Comparison of ENCODE assay signal across 31 mouse cellular contexts in genomic region chr8:125948696-125949308, GRCm38 (mm10). TPM values are rescaled to one million over a fixed set of nuclear protein-coding genes. Genes with fewer than 3 reads are reported as not detected.
A peak's percentile ranks its signal among the peaks of the same experiment; 100 is the strongest.
DNase-seq lines count a peak whose midpoint lies in the region; ATAC-seq and TF ChIP-seq lines count a peak whose summit lies in the region.
"Had no signal": no experiment of that assay in that cellular context is flagged by ENCODE, and none has a peak within 500 bp of the region (broad histone marks: within the 10 kb centered on the region; RNA-seq: fewer than 3 reads in every experiment).

No protein-coding gene starts in this region.

- no peaks in the 10 kb centered on the region; the same call in 1 of the 2 replicates for H3K4me1 ChIP-seq in kidney, adult 2 months (ENCODE audit: control insufficient read depth, insufficient read depth, low read length)
- peaks cover 8% of the 10 kb centered on the region; the same call in 1 of the 2 replicates for H3K4me1 ChIP-seq in kidney, embryonic 15.5 days
- no peaks in the 10 kb centered on the region for H3K4me1 ChIP-seq in stomach, embryonic 15.5 days
- no peaks in the 10 kb centered on the region for H3K4me1 ChIP-seq in hindbrain, embryonic 14.5 days (replicated peaks; ENCODE audit: control insufficient read depth, insufficient read depth, low read length)
- H3K4me1 ChIP-seq: forebrain, embryonic 10.5 days; heart, embryonic 12.5 days; hindbrain, embryonic 13.5 days; limb, embryonic 13.5 days; megakaryocyte, embryonic 14.5 days; neural tube, embryonic 12.5 days had no signal

- no peak overlapping the region for H3K4me3 ChIP-seq in kidney, adult 2 months (ENCODE audit: insufficient read depth, low read depth, low read length)
- H3K4me3 ChIP-seq in kidney, embryonic 15.5 days (replicated peaks), result no peak overlapping the region
- no peak overlapping the region for H3K4me3 ChIP-seq in stomach, embryonic 15.5 days (replicated peaks)
- H3K4me3 ChIP-seq in hindbrain, embryonic 14.5 days (replicated peaks; ENCODE audit: low read length), result no peak overlapping the region
- H3K4me3 ChIP-seq: embryonic facial prominence, embryonic 10.5 days; forebrain, embryonic 10.5 days; heart, embryonic 12.5 days; hindbrain, embryonic 13.5 days; layer of hippocampus, adult 2 months; limb, embryonic 13.5 days; megakaryocyte, embryonic 14.5 days; midbrain, embryonic 15.5 days; neural tube, embryonic 12.5 days had no signal

- no peaks in the 10 kb centered on the region for H3K9me3 ChIP-seq in kidney, embryonic 15.5 days (replicated peaks)
- H3K9me3 ChIP-seq in stomach, embryonic 15.5 days, result no peaks in the 10 kb centered on the region
- no peaks in the 10 kb centered on the region for H3K9me3 ChIP-seq in hindbrain, embryonic 14.5 days (ENCODE audit: control insufficient read depth, low read length)
- H3K9me3 ChIP-seq: embryonic facial prominence, embryonic 10.5 days; forebrain, embryonic 10.5 days; heart, embryonic 12.5 days; hindbrain, embryonic 13.5 days; limb, embryonic 13.5 days; midbrain, embryonic 15.5 days; neural tube, embryonic 12.5 days had no signal

- no peaks in the 10 kb centered on the region for H3K27me3 ChIP-seq in kidney, adult 2 months (replicated peaks; ENCODE audit: control insufficient read depth, insufficient read depth, low read length)
- peaks cover 2% of the 10 kb centered on the region; the same call in 1 of the 2 replicates for H3K27me3 ChIP-seq in kidney, embryonic 15.5 days
- H3K27me3 ChIP-seq in stomach, embryonic 15.5 days (replicated peaks), result no peaks in the 10 kb centered on the region
- no peaks in the 10 kb centered on the region for H3K27me3 ChIP-seq in hindbrain, embryonic 14.5 days (ENCODE audit: control insufficient read depth, insufficient read depth, low read length)
- H3K27me3 ChIP-seq: midbrain, embryonic 15.5 days; neural tube, embryonic 12.5 days had no signal

- no peak for TF ChIP-seq POLR2A in kidney, adult 2 months (IDR thresholded peaks at IDR 0.05; ENCODE audit: low read depth, low read length)

- 47% methylated on average over 9 of the region's 9 CpGs for WGBS in kidney, adult 2 months
- 76% methylated on average over 9 of the region's 9 CpGs for WGBS in kidney, embryonic 15.5 days
- WGBS in stomach, embryonic 15.5 days, result 71% methylated on average over 9 of the region's 9 CpGs
- 85% methylated on average over 9 of the region's 9 CpGs for WGBS in hindbrain, embryonic 14.5 days

- H3K4me2 ChIP-seq in kidney, embryonic 15.5 days, result no peak overlapping the region
- no peak overlapping the region for H3K4me2 ChIP-seq in stomach, embryonic 15.5 days
- H3K4me2 ChIP-seq in hindbrain, embryonic 14.5 days (replicated peaks), result no peak overlapping the region
- H3K4me2 ChIP-seq: heart, embryonic 12.5 days; hindbrain, embryonic 13.5 days; limb, embryonic 13.5 days; lung, embryonic 14.5 days; midbrain, embryonic 15.5 days; neural tube, embryonic 12.5 days had no signal

- peak; percentile 51 for DNase-seq in kidney, adult 2 months
- peak; percentile 20 for DNase-seq in fibroblast of lung, adult 2 months (ENCODE audit: low read depth)
- DNase-seq in kidney, adult 9 months, result peak; percentile 26
- DNase-seq in urinary bladder, postnatal 36 days (ENCODE audit: low spot score in 2 of 2), result no peak
- DNase-seq in spleen, postnatal 10 days (ENCODE audit: low spot score in 2 of 2), result no peak
- DNase-seq in hindbrain, embryonic 14.5 days (ENCODE audit: low spot score), result no peak
- DNase-seq: adrenal gland, postnatal 36 days; cerebellum, adult 11-12 months; cerebellum, postnatal 10 days; gastrocnemius, postnatal 25 days; heart, adult 18-20 months; heart, postnatal 14 days; layer of hippocampus, postnatal 36 days; lung, embryonic 14.5 days; right cerebral cortex, postnatal 14 days; thymus, postnatal 36 days had no signal

- no peak overlapping the region for H3K9ac ChIP-seq in kidney, embryonic 15.5 days
- H3K9ac ChIP-seq in stomach, embryonic 15.5 days, result no peak overlapping the region
- H3K9ac ChIP-seq in hindbrain, embryonic 14.5 days, result no peak overlapping the region
- H3K9ac ChIP-seq: heart, embryonic 12.5 days; hindbrain, embryonic 13.5 days; limb, embryonic 13.5 days; liver, embryonic 14.5 days; lung, embryonic 14.5 days; midbrain, embryonic 15.5 days; neural tube, embryonic 12.5 days had no signal

- ATAC-seq in kidney, embryonic 15.5 days (replicated peaks; ENCODE audit: low FRiP score), result no peak
- ATAC-seq in stomach, embryonic 15.5 days (ENCODE audit: insufficient read depth, low FRiP score, low read depth), result peak; percentile 19; the same call in 1 of the 2 replicates
- ATAC-seq in hindbrain, embryonic 14.5 days (ENCODE audit: low FRiP score), result no peak
- ATAC-seq: forebrain, embryonic 16.5 days; inflammation-experienced regulatory T-cells, adult 6 months; midbrain, embryonic 15.5 days had no signal

- no peak overlapping the region for H3K27ac ChIP-seq in kidney, adult 2 months (ENCODE audit: insufficient read depth, low read depth, low read length)
- no peak overlapping the region for H3K27ac ChIP-seq in kidney, embryonic 15.5 days
- H3K27ac ChIP-seq in stomach, embryonic 15.5 days, result no peak overlapping the region; the same call in 1 of the 2 replicates
- no peak overlapping the region for H3K27ac ChIP-seq in hindbrain, embryonic 14.5 days
- H3K27ac ChIP-seq: embryonic facial prominence, embryonic 10.5 days; forebrain, embryonic 10.5 days; hindbrain, embryonic 13.5 days; layer of hippocampus, adult 2 months; limb, embryonic 13.5 days; liver, embryonic 14.5 days; midbrain, embryonic 15.5 days; neural tube, embryonic 12.5 days had no signal

- no peaks in the 10 kb centered on the region for H3K36me3 ChIP-seq in kidney, adult 2 months (ENCODE audit: control insufficient read depth, insufficient read depth, low read length)
- peaks cover 13% of the 10 kb centered on the region for H3K36me3 ChIP-seq in kidney, embryonic 15.5 days
- no peaks in the 10 kb centered on the region for H3K36me3 ChIP-seq in stomach, embryonic 15.5 days
- no peaks in the 10 kb centered on the region for H3K36me3 ChIP-seq in hindbrain, embryonic 14.5 days (replicated peaks; ENCODE audit: control insufficient read depth, insufficient read depth)
- H3K36me3 ChIP-seq: embryonic facial prominence, embryonic 10.5 days; forebrain, embryonic 10.5 days; heart, embryonic 12.5 days; hindbrain, embryonic 13.5 days; limb, embryonic 13.5 days; midbrain, embryonic 15.5 days; neural tube, embryonic 12.5 days had no signal

- no peak for TF ChIP-seq CTCF in kidney, adult 2 months (conservative IDR thresholded peaks at IDR 0.05; ENCODE audit: insufficient read depth, insufficient read length, low read depth, low read length)

RNA-seq across cellular contexts. Expression of gene Map3k21, which starts 38.6 kb away (rescaled TPM):
- 4.4 and 5.0 TPM in 2 replicates for polyA plus RNA-seq in kidney, adult 2 months (2012; rRNA removed)
- 4.2 and 4.6 TPM in 2 replicates for polyA plus RNA-seq in kidney, embryonic 15.5 days (2015; fragmentation: Nextera tagmentation; extraction: Ambion mirVana)
- 1.7 and 2.3 TPM in 2 replicates for polyA plus RNA-seq in stomach, embryonic 15.5 days (2015; fragmentation: Nextera tagmentation; extraction: Ambion mirVana)
- 0.99 and 1.0 TPM in 2 replicates for polyA plus RNA-seq in hindbrain, embryonic 14.5 days (2014; fragmentation: Nextera tagmentation; extraction: Ambion mirVana)
- polyA plus RNA-seq: C2C12; forebrain, embryonic 10.5 days; inflammation-experienced regulatory T-cells, adult 6 months had no signal

RNA-seq across cellular contexts. Expression of gene Kcnk1, which starts 46.2 kb away (rescaled TPM):
- 91.2 and 123 TPM in 2 replicates for polyA plus RNA-seq in kidney, adult 2 months (2012; rRNA removed)
- 39.2 and 42.9 TPM in 2 replicates for polyA plus RNA-seq in kidney, embryonic 15.5 days (2015; fragmentation: Nextera tagmentation; extraction: Ambion mirVana)
- polyA plus RNA-seq in stomach, embryonic 15.5 days (2015; fragmentation: Nextera tagmentation; extraction: Ambion mirVana), result 58.1 and 69.1 TPM in 2 replicates
- 20.8 and 29.7 TPM in 2 replicates for polyA plus RNA-seq in hindbrain, embryonic 14.5 days (2014; fragmentation: Nextera tagmentation; extraction: Ambion mirVana)
- polyA plus RNA-seq: C2C12; inflammation-experienced regulatory T-cells, adult 6 months had no signal

RNA-seq across cellular contexts. Expression of gene Pcnx2, which starts 50.7 kb away (rescaled TPM):
- 0.20 and 0.23 TPM in 2 replicates for polyA plus RNA-seq in kidney, adult 2 months (2012; rRNA removed)
- polyA plus RNA-seq in kidney, embryonic 15.5 days (2015; fragmentation: Nextera tagmentation; extraction: Ambion mirVana), result 0.24 and 0.48 TPM in 2 replicates
- 0.21 and 0.27 TPM in 2 replicates for polyA plus RNA-seq in stomach, embryonic 15.5 days (2015; fragmentation: Nextera tagmentation; extraction: Ambion mirVana)
- polyA plus RNA-seq in hindbrain, embryonic 14.5 days (2014; fragmentation: Nextera tagmentation; extraction: Ambion mirVana), result 4.2 and 5.1 TPM in 2 replicates
- polyA plus RNA-seq: C2C12; lung, embryonic 14.5 days had no signal

Comparison
In these comparisons a context has a peak if more than half of its experiments do, and no peak if none do; other contexts are left out.
1. DNase-seq: peak in kidney, adult 2 months (single experiment), fibroblast of lung, adult 2 months (single experiment) and kidney, adult 9 months (single experiment); none in urinary bladder, postnatal 36 days (0 of 2), spleen, postnatal 10 days (0 of 2) and hindbrain, embryonic 14.5 days (single experiment).